Mouse (Mus musculus) heart, embryonic 10.5 days (tissue): ENCODE measurements around the gene Pik3ca. TPM values are rescaled to one million over a fixed set of nuclear protein-coding genes. Genes with fewer than 3 reads are reported as not detected.
A peak's percentile ranks its signal among the peaks of the same experiment; 100 is the strongest.

Source experiments
- DNase-seq: peaks from one replicate; pipeline ENCODE4 v3.0.0-alpha.2; 2017; ENCODE audit warnings: low spot score
- H3K27ac ChIP-seq: fragments of 300-500 bp; sonication (generic); 2 replicates; pipeline ENCODE4 v1.5.1; 2016; ENCODE audit warnings: mild to moderate bottlenecking
- H3K27me3 ChIP-seq: fragments of 300-500 bp; sonication (generic); 2 replicates; pipeline ENCODE4 v1.6.1; 2016; ENCODE audit warnings: mild to moderate bottlenecking; ENCODE audit not compliant: poor library complexity, insufficient read depth, severe bottlenecking
- H3K36me3 ChIP-seq: fragments of 300-500 bp; sonication (generic); 2 replicates; pipeline ENCODE4 v1.6.1; 2016; ENCODE audit warnings: mild to moderate bottlenecking, moderate library complexity
- H3K4me1 ChIP-seq: fragments of 300-500 bp; sonication (generic); 2 replicates; pipeline ENCODE4 v1.6.1; 2016; ENCODE audit warnings: mild to moderate bottlenecking
- H3K4me3 ChIP-seq: fragments of 300-500 bp; sonication (generic); 2 replicates; pipeline ENCODE4 v1.5.1; 2016; ENCODE audit warnings: mild to moderate bottlenecking, moderate library complexity
- H3K9me3 ChIP-seq: fragments of 300-500 bp; sonication (generic); 2 replicates; pipeline ENCODE4 v1.6.1; 2016; ENCODE audit warnings: mild to moderate bottlenecking, moderate library complexity
- WGBS: fragments of 180-500 bp; shearing (Covaris S2); methylation state at CpG from one replicate; pipeline ENCODE4 v1.1.7; 2016; 5-methylcytosine and 5-hydroxymethylcytosine counted together
- polyA plus RNA-seq: library from polyadenylated mRNA; unstranded; fragments of >200 nt; fragmentation: Nextera tagmentation; extraction: Ambion mirVana; gene quantifications from 2 replicates; pipeline ENCODE4 v1.2.1, GENCODE M21; 2016

Pik3ca gene
- polyA plus RNA-seq, 1 experiment from 2014 or later = 6.1 TPM

DNA sequence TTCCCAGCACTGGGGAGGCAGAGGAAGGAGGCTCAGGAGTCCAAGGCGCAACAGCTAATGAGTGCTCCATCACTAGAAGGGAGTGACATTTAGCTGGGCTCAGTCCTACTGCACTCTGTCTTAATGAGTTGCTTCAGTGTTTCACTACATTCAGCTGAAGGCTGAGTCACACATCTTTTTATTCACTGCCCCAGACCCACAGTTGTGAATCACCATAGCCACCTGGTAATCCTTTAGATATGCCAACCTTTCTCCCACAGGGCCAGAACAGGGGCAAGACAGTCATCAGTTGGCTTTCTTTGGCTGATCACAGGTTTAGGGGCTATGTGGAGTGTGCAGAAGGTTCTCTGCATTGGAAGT is 99.2 kb downstream of the Pik3ca start:
- H3K9me3 ChIP-seq = no peaks in the 10 kb centered on the region
- H3K27ac ChIP-seq = no peak overlapping the region
- H3K36me3 ChIP-seq = no peaks in the 10 kb centered on the region
- H3K4me1 ChIP-seq = 0 out of 2 replicates have a peak, but pooled peaks cover 4% of the 10 kb centered on the region
- WGBS = 88% methylated on average over 1 of the region's 1 CpGs
- DNase-seq = no peak
- no peaks in the 10 kb centered on the region for H3K27me3 ChIP-seq
- H3K4me3 ChIP-seq = no peak overlapping the region

DNA sequence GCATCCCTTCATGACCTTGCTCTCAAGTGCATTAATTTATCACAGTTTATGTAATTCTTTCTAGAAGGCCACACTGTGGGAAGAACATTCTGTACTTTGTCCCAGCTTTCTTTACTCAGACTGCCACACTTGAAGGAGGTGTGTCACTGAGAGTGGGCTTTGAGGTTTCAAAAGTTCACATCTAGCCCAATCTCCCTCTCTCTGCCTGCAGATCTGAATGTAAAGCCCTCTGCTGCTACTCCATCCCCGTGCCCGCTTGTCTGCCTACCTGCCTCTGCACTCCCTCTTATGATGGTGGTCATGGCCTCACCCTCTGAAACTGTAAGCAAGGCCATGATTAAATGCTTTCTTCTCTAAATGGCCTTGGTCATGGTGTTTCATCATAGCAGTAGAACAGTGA is 102.9 kb downstream of the Pik3ca start:
- no peak overlapping the region for H3K27ac ChIP-seq
- no peaks in the 10 kb centered on the region for H3K27me3 ChIP-seq
- no peak overlapping the region for H3K4me3 ChIP-seq
- no peaks in the 10 kb centered on the region for H3K9me3 ChIP-seq
- DNase-seq = no peak
- 0 out of 2 replicates have a peak, but pooled peaks cover 4% of the 10 kb centered on the region for H3K4me1 ChIP-seq
- WGBS = 82% methylated on average over 2 of the region's 2 CpGs
- H3K36me3 ChIP-seq = no peaks in the 10 kb centered on the region

DNA sequence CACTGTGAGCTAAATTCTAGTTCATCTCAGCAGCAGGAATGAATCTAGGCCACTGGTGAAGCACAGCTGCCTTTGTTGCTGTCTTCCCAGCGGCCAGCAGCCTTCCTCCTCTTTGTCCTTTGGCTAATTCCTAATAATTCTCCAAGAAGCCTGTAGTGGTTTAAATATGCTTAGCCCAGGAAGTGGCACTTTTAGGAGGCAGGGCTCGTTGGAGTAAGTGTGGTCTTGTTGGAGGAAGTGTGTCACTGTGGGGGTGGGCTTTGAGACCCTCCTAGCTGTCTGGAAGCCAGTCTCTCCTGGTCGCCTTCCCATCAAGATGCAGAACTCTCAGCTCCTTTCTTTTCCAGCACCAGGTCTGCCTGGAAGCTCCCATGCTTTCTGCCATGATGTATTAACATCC is 108.4 kb downstream of the Pik3ca start:
- no peak for DNase-seq
- no peaks in the 10 kb centered on the region for H3K9me3 ChIP-seq
- H3K36me3 ChIP-seq = no peaks in the 10 kb centered on the region
- no peak overlapping the region for H3K4me3 ChIP-seq
- H3K27ac ChIP-seq = no peak overlapping the region
- no peaks in the 10 kb centered on the region for H3K27me3 ChIP-seq
- H3K4me1 ChIP-seq = 0 out of 2 replicates have a peak, but pooled peaks cover 7% of the 10 kb centered on the region
- WGBS = 81% methylated on average over 3 of the region's 3 CpGs

DNA sequence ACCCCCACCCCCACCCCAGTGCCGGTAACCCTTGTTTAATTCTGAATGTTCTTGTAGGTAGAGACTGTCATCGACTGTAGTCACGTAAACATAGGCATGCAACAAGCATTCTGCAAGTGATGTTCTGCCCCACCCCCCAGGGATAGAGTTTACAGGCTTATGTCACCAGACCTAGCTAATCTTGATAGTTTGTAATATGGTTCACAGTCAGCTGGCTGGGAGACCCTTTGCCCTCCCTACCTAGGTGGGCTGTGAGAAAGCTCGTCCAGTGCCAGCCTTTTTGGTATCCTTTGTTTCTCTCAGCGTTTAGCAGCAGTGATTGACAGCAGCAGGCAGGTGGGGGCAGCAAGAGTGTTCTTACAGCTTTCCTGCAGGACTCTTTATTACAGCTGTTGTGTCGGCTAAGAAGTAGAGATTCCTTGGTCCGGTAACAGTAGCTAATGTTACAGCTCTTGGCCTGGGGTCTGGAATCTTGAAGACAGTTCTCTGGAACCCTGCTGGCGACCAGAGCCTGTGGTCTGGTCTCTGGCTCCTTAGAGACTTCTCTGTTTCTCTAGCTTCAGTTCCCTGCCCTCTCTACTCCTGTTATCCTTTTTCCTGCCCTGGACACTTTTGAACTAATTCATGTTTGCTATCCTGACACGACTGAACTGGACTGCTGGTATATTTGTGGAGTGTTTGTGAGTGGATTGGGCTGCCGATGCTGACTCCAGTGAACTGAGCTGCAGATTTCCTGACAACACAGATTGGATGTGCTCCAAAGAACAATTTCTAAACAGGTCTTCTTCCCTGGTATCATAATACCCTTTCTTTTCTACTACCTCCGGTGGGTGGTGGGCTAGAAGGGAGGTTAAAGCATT is 109.1 kb downstream of the Pik3ca start:
- H3K9me3 ChIP-seq = no peaks in the 10 kb centered on the region
- H3K4me1 ChIP-seq = peaks cover 11% of the 10 kb centered on the region; the same call in 1 of the 2 replicates
- 61% methylated on average over 11 of the region's 11 CpGs for WGBS
- DNase-seq = no peak
- no peak overlapping the region for H3K4me3 ChIP-seq
- no peaks in the 10 kb centered on the region for H3K36me3 ChIP-seq
- H3K27ac ChIP-seq = no peak overlapping the region
- no peaks in the 10 kb centered on the region for H3K27me3 ChIP-seq

DNA sequence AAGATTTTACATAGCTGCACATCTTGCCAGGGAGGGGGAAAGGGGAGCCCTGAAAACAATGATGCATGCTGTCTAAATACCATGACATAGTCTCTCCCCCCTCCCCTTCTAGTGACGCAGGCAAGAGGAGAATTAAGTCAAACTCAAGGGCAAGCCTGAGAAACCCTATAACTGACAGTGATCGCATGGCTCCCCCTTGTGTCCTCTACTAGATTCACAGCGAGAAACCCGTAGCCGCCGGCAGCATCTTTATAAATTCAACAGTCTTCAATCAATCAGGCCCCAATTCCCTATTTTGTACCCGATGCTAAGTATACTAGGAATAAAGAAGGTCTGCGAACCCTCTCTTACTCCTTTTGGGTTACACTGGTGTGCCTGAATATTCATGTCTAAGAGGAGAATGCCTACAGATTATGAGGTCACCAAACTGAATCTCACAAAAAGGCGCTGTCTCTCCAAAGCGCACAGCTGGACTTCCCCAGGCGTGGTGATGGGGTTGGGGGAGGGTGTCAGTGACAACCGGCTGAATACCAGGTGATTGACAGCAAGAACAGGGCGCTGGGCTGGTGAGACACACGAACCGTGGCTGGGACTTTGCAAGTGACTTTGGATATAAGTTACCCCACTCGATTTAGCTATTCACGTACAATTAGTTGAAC is 111.3 kb downstream of the Pik3ca start:
- WGBS = 3% methylated on average over 17 of the region's 17 CpGs
- Histone ChIP-seq H3K4me3 (peak overlapping the region; percentile 89), H3K9me3 (no peaks in the 10 kb centered on the region), H3K4me1 (peaks cover 16% of the 10 kb centered on the region; the same call in 1 of the 2 replicates), H3K36me3 (no peaks in the 10 kb centered on the region), H3K27ac (no peak overlapping the region), H3K27me3 (no peaks in the 10 kb centered on the region)
- peak; percentile 86 for DNase-seq

DNA sequence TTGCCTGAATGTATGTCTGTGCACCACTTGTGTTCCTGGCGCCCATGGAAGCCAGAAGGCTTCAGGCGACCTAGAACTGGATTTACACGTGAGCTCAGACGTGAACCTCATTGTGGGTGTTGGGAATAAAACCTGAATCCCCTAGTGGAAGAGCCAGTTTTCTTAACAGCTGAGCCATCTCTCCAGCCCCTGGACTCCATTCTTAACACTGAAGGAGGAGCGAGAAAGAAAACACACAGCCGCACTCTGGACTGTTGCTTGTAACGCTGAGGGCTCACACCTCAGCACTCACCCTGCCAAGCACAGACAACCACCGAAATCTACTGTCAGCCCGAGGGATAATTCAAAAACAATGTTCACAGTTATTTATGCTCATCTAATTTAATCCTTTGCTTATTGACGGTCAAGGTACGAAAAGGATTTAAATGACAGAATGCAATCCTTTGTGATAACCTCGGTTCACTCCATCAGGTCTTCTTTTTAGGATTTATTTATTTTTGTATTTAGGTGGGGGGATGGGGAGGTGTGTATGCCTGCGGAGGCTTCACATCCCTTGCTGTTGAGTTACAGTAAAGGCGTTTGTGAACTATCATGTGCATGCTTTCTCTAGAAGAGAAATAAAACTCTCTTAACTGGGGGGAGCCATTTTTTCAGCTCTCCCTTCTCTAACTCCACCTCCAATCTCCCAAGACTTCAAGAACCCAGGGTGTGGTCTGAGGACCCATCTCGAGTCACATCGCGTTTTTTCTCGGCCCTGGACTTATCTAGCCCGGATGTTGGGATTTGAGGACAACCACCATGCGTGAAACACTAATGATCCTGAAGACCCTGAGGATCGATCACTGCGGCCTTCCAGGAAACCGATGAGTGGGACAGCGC is 112.3 kb downstream of the Pik3ca start, which contains the start of gene Zfp639:
TSS of gene Zfp639 (plus strand) at position 764 of the 879 bp plus-strand sequence.
- H3K36me3 ChIP-seq = peaks cover 4% of the 10 kb centered on the region; the same call in 1 of the 2 replicates
- 6% methylated on average over 24 of the region's 24 CpGs for WGBS
- H3K4me1 ChIP-seq = peaks cover 16% of the 10 kb centered on the region; the same call in 1 of the 2 replicates
- H3K27ac ChIP-seq = peak within 1 kb of the TSS; percentile 99
- no peaks in the 10 kb centered on the region for H3K27me3 ChIP-seq
- H3K4me3 ChIP-seq = peak within 1 kb of the TSS; percentile 89
- no peaks in the 10 kb centered on the region for H3K9me3 ChIP-seq
- DNase-seq = no peak

DNA sequence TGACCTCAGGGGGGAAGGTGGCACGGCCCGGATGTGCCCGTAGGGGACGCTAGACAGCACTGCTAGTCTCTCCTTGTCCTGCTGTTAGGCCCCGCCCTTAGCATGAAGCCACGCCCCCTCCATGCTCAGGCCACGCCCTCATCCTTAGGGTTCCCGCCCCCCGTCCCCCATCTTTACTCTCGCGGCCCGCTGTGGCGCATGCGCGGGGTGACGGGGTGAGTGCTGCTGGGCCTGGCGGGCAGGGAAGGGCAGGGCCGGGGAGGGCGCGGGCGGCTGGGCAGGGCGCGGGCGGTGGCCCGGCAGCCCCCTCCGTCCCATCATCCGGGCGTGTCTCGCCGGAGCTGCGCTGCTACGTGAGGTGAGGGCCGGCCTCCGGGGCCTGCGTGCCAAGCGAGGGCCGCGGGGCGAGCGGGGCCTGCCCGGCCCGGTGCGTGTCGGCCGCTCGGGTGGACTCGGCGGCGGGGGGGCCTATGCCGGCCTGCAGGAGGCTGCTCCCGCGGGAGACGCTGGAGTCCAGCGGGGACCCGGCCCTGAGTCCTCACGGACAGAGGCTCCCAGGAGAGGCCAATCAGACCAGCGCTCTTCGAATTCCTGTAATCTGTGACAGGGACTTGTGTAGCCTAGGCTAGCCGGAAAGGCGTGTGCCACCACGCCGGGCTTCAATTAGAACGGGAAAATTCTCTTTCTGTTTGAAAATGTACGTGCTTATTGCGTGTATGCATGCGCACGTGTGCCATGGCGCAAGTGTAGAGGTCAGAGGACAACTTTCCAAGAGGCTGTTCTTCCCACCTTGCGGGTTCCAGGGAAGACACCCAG is 113.1 kb downstream of the Pik3ca start:
- Histone ChIP-seq H3K4me3 (peak overlapping the region; percentile 89), H3K27me3 (no peaks in the 10 kb centered on the region), H3K9me3 (no peaks in the 10 kb centered on the region), H3K36me3 (peaks cover 10% of the 10 kb centered on the region; the same call in 1 of the 2 replicates), H3K27ac (peak overlapping the region; percentile 99), H3K4me1 (peaks cover 16% of the 10 kb centered on the region; the same call in 1 of the 2 replicates)
- under 1% methylated on average over 69 of the region's 69 CpGs for WGBS
- peak; percentile 98 for DNase-seq

DNA sequence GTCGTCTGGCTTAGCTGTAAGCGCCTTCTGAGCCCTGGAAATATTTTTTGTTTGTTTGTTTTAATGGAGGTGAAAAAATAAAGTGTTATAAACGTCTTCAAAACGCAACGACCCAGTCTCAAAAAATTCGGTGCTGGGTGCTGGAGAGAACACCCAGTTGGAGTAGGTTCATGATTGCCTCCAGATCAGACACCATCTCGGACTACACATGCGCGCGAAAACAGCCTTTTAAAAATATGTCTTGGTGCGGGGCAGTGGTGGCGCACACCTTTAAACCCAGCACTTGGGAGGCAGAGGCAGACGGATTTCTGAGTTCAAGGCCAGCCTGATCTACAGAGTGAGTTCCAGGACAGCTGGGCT is 113.7 kb downstream of the Pik3ca start:
- Histone ChIP-seq H3K27me3 (no peaks in the 10 kb centered on the region), H3K36me3 (peaks cover 16% of the 10 kb centered on the region), H3K27ac (peak overlapping the region; percentile 99), H3K4me1 (peaks cover 16% of the 10 kb centered on the region; the same call in 1 of the 2 replicates), H3K9me3 (no peaks in the 10 kb centered on the region), H3K4me3 (peak overlapping the region; percentile 89)
- no peak for DNase-seq
- 4% methylated on average over 13 of the region's 13 CpGs for WGBS

DNA sequence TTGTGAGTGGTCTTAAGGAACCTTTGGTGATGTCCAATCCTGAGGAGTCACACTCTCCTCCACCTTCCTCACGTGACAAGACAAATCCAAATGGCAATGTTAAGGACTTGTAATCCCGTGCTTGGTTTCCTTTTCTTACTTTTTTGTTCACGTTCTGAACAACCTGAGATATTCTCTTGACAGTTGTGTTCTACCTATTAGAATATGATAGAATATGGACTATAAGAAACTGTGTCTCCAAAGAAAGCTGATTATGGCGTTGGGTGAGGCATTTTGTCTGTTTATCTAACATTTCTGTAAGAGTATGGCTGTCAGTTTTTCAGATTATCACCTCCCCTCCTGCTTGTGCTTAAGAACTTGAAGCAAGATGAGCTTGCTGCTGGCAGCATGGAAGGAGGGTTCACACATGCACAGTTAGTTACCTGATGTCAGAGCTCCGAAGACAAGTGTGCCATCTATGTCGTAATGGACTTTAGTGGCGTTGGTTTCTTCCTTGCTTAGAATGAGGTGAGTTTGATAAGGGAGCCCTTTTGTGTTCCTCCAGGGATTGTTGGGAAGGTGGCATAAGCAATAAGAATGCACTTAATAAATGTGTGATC is 115.3 kb downstream of the Pik3ca start:
- Histone ChIP-seq H3K4me1 (peaks cover 16% of the 10 kb centered on the region; the same call in 1 of the 2 replicates), H3K9me3 (no peaks in the 10 kb centered on the region), H3K4me3 (no peak overlapping the region), H3K27ac (no peak overlapping the region), H3K36me3 (peaks cover 31% of the 10 kb centered on the region), H3K27me3 (no peaks in the 10 kb centered on the region)
- WGBS = 89% methylated on average over 7 of the region's 7 CpGs
- DNase-seq = no peak

DNA sequence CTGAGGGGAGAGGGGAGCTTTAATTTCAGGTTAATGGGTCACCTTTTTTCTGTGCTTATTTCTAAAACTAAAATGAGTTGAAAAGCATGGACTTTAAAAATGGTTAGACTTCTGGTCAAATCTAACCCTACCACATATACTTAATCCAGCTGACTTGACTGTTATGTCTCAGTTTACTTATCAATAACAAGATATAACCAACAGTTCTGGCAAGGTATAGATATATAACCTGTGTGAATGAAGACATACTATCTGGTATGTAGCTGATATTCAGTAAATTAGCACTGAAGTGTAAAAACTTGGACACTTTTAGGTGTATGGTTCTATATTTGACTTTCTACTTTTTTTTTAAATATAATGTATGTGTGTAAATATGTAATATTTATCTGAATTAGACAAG is 116.1 kb downstream of the Pik3ca start:
- H3K36me3 ChIP-seq = peaks cover 37% of the 10 kb centered on the region
- no peak overlapping the region for H3K27ac ChIP-seq
- peaks cover 16% of the 10 kb centered on the region; the same call in 1 of the 2 replicates for H3K4me1 ChIP-seq
- no peaks in the 10 kb centered on the region for H3K27me3 ChIP-seq
- no peak for DNase-seq
- H3K9me3 ChIP-seq = no peaks in the 10 kb centered on the region
- no peak overlapping the region for H3K4me3 ChIP-seq
